Mouse (Mus musculus) intestine, postnatal 0 days (tissue): Measurements from ENCODE around the gene Zswim4. TPM values are rescaled to one million over a fixed set of nuclear protein-coding genes. Genes with fewer than 3 reads are reported as not detected.

ENCODE experiments used
- ATAC-seq: fragments of 200-750 bp; cut with Nextera tagmentation; 2 replicates; pipeline ENCODE4 v1.8.0; 2017; ENCODE audit warnings: mild to moderate bottlenecking, moderate TSS enrichment, moderate library complexity
- H3K27ac ChIP-seq: fragments of 300-500 bp; sonication (generic); 2 replicates; pipeline ENCODE4 v1.5.1; 2014; ENCODE audit warnings: mild to moderate bottlenecking, low read depth, low read length, moderate library complexity
- H3K27me3 ChIP-seq: fragments of 300-500 bp; sonication (generic); replicated peaks from 2 replicates; pipeline ENCODE4 v1.6.1; 2014; ENCODE audit warnings: low read length, mixed read lengths; ENCODE audit not compliant: control insufficient read depth, insufficient read depth
- H3K36me3 ChIP-seq: fragments of 300-500 bp; sonication (generic); 2 replicates; pipeline ENCODE4 v1.6.1; 2014; ENCODE audit warnings: mild to moderate bottlenecking, moderate library complexity; ENCODE audit not compliant: control insufficient read depth, insufficient read depth
- H3K4me1 ChIP-seq: fragments of 300-500 bp; sonication (generic); replicated peaks from 2 replicates; pipeline ENCODE4 v1.6.1; 2014; ENCODE audit warnings: antibody characterized with exemption, low read length, mixed read lengths; ENCODE audit not compliant: control insufficient read depth, insufficient read depth
- H3K4me2 ChIP-seq: fragments of 300-500 bp; sonication (generic); replicated peaks from 2 replicates; pipeline ENCODE4 v1.6.1; 2014; ENCODE audit warnings: low read depth, mild to moderate bottlenecking, moderate library complexity
- H3K4me3 ChIP-seq: fragments of 300-500 bp; sonication (generic); 2 replicates; pipeline ENCODE4 v1.5.1; 2014; ENCODE audit warnings: low read depth, low read length
- H3K9ac ChIP-seq: fragments of 300-500 bp; sonication (generic); 2 replicates; pipeline ENCODE4 v1.6.1; 2014; ENCODE audit warnings: mild to moderate bottlenecking, low read depth, low read length
- H3K9me3 ChIP-seq: fragments of 300-500 bp; sonication (generic); 2 replicates; pipeline ENCODE4 v1.6.1; 2016; ENCODE audit warnings: mixed run types; ENCODE audit not compliant: control insufficient read depth
- CTCF ChIP-seq: sonication (generic); IDR thresholded peaks from 2 replicates; pipeline ENCODE4 v1.5.1; 2016; ENCODE audit warnings: low read depth, mild to moderate bottlenecking, control low read depth, antibody characterized with exemption, moderate library complexity
- WGBS: fragments of 180-500 bp; shearing (Covaris S2); extraction: QIAGEN DNeasy Blood & Tissue Kit; methylation state at CpG from one replicate; pipeline ENCODE4 v1.1.7; 2014; 5-methylcytosine and 5-hydroxymethylcytosine counted together
- polyA plus RNA-seq: library from polyadenylated mRNA; unstranded; fragments of >200 nt; fragmentation: Nextera tagmentation; extraction: Ambion mirVana; gene quantifications from 2 replicates; pipeline ENCODE4 v1.2.1, GENCODE M21; 2015

The Zswim4 gene
- polyA plus RNA-seq, 1 experiment from 2014 or later, result 3.7 TPM

DNA sequence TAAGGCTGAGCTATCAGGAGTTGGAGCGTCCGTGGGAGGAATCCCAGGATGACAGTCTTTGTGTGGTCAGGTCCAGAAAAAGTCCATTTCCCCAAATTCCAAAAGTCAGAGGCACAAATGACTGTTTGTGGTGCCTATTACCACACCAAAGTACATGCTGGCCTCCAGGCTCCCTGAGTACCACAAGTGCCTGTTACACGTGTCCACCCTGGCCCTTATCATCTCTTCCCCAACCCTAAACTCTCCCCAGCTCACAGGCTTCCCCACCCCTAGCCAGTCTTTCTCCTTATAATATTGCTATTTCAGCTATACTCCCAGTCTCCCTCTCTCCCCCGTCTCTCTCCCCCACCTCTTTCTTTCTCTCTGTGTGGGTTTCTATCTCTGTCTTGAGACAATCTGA lies 35.4 kb upstream of the Zswim4 start:
- no peaks in the 10 kb centered on the region for H3K9me3 ChIP-seq
- no peak for ATAC-seq
- H3K27me3 ChIP-seq, result no peaks in the 10 kb centered on the region
- no peak overlapping the region for H3K4me3 ChIP-seq
- H3K36me3 ChIP-seq, result peaks cover 7% of the 10 kb centered on the region; the same call in 1 of the 2 replicates
- no peak for TF ChIP-seq CTCF
- no peak overlapping the region for H3K27ac ChIP-seq
- H3K4me1 ChIP-seq, result no peaks in the 10 kb centered on the region; the same call in 1 of the 2 replicates
- H3K4me2 ChIP-seq, result no peak overlapping the region
- WGBS, result 78% methylated on average over 4 of the region's 4 CpGs
- H3K9ac ChIP-seq, result no peak overlapping the region

DNA sequence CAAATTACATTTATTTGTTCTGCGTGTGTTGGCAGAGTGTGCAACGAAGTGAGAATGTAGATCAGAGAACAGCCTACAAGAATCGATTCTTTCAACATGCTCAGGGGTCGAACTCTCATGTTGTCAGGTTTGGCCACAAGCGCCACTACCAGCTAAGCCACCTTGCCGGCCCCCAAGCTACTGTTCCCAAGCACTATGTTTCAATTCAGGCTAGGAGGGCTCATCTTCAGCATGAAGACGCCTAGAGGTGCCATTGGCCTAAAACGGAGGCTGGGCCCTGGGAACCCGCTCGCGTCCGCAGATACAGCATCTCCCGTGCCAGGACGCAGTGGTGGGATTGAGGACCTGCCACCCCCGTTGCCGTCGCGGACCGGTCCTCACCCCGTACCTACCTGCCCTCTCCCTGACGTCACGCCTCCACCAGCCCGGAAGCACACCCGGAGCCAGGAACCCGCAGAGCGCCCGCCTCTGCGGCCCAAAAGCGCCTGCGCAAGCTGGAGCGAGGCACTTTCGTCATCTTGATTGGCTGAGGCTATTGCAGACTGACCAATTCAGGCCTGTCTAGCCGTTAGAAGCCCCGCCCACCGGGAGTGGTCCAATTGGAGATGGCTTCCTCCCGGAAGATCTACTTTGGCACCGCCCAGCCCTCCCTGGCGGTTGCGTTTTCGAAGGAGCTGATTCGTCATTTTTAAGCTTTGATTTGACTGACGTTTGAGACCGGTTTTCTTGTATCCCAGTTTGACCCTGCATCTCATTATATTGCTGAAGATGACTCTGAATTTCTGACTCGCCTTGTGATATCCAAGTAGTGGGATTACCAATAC lies 33.3 kb upstream of the Zswim4 start, which contains the start of gene Ccdc130:
Gene Ccdc130 (minus strand): TSS at position 431 of the 824 bp plus-strand sequence.
- Histone ChIP-seq H3K4me2 (peak within 1 kb of the TSS; percentile 68), H3K27me3 (no peaks in the 10 kb centered on the region)
- peak; percentile 100 for ATAC-seq

DNA sequence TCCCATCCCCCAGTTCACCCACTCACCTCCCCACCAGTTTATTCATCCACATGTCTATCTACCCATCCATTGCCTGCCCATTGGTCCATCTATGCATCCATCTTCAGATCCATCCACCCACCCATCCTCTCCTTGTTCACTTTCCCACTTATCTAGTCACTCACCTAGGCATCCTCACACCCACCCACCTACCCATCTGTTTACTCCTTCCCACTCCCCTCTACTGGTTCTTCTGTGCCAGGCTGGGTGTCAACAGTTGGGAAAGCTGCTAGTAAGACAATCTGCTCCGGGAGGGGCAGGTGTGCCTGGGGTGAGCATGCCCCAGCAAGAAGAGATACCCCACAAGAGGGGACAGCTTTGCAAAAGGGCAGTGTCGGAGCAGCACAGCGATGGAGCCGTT lies 24.2 kb upstream of the Zswim4 start:
- ATAC-seq, result no peak
- TF ChIP-seq CTCF, result no peak

More for the DNA sequence above, 33.3 kb upstream of the Zswim4 start, which contains the start of gene Ccdc130:
- H3K4me3 ChIP-seq, result peak within 1 kb of the TSS; percentile 58
- under 1% methylated on average over 44 of the region's 44 CpGs for WGBS
- TF ChIP-seq CTCF, result no peak; the same call in 1 of the 2 replicates
- H3K36me3 ChIP-seq, result peaks cover 25% of the 10 kb centered on the region
- H3K9me3 ChIP-seq, result no peaks in the 10 kb centered on the region
- peak within 1 kb of the TSS; percentile 50 for H3K9ac ChIP-seq
- no peak within 1 kb of the TSS for H3K27ac ChIP-seq
- no peaks in the 10 kb centered on the region; the same call in 1 of the 2 replicates for H3K4me1 ChIP-seq

DNA sequence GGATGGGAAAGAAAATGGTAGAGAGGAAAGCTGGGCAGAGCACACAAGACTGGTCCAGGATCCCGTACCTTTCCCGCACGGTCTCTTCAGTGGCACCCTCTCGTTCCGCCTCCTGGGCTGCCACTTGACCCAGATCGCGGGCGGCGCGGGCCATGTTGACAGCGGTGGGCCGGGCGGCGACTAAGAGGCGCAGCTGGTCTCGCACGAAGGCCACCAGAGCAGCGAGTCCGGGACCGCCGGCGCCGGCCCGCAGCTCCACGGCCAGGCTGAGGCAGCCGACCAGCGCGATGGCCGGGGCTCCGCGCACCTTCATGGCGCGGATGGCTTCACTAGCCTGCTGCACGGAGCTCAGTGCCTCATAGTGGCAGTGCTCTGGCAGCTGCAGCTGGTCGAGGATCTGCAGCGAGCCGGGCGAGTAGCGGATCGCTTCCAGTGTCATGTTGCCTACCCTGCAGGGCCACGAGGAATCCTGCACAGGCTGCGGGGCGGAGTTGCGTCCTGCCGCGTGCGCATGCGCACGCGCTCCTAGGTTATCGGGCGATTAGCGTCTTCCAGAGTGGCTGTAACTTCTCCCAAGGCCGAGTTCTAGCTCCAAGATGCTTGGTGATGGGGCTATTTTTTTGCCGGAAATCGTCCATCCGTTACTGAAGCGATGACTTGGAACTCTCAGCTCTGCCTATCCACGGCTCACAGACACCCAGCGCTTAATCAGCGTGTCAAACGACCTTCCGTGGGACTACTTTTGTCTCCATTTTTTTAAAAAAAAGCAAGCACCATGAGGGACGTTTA lies 20.2 kb upstream of the Zswim4 start, which contains the start of gene Mri1:
Gene Mri1 (minus strand): TSS at position 505 of the 789 bp plus-strand sequence.
- ATAC-seq, result peak; percentile 78

More for the DNA sequence above, 24.2 kb upstream of the Zswim4 start:
- Histone ChIP-seq H3K9ac (no peak overlapping the region), H3K4me3 (no peak overlapping the region), H3K4me2 (no peak overlapping the region), H3K9me3 (no peaks in the 10 kb centered on the region), H3K27ac (no peak overlapping the region), H3K4me1 (peaks cover 7% of the 10 kb centered on the region; the same call in 1 of the 2 replicates), H3K36me3 (peaks cover 80% of the 10 kb centered on the region), H3K27me3 (no peaks in the 10 kb centered on the region)
- 89% methylated on average over 4 of the region's 4 CpGs for WGBS

GRCm38 (mm10) chr8:84256458-84256821 lies 19.6 kb upstream of the Zswim4 start:
- peaks cover 8% of the 10 kb centered on the region; the same call in 1 of the 2 replicates for H3K4me1 ChIP-seq
- TF ChIP-seq CTCF, result no peak
- peak overlapping the region; percentile 83 for H3K27ac ChIP-seq
- WGBS, result 8% methylated on average over 6 of the region's 6 CpGs
- ATAC-seq, result peak; percentile 69
- H3K4me3 ChIP-seq, result peak overlapping the region; percentile 74
- peaks cover 66% of the 10 kb centered on the region for H3K36me3 ChIP-seq
- H3K4me2 ChIP-seq, result peak overlapping the region; percentile 100
- no peaks in the 10 kb centered on the region for H3K27me3 ChIP-seq
- H3K9ac ChIP-seq, result peak overlapping the region; percentile 66
- H3K9me3 ChIP-seq, result no peaks in the 10 kb centered on the region

More for the DNA sequence above, 20.2 kb upstream of the Zswim4 start, which contains the start of gene Mri1:
- Histone ChIP-seq H3K36me3 (peaks cover 67% of the 10 kb centered on the region), H3K4me3 (peak within 1 kb of the TSS; percentile 74), H3K4me1 (peaks cover 8% of the 10 kb centered on the region; the same call in 1 of the 2 replicates), H3K9ac (peak within 1 kb of the TSS; percentile 66), H3K4me2 (peak within 1 kb of the TSS; percentile 100), H3K27ac (peak within 1 kb of the TSS; percentile 83), H3K9me3 (no peaks in the 10 kb centered on the region), H3K27me3 (no peaks in the 10 kb centered on the region)
- WGBS, result under 1% methylated on average over 64 of the region's 64 CpGs
- TF ChIP-seq CTCF, result 0 out of 2 replicates have a peak, but pooled peaks have one; percentile 23
